ENCODE assay signal across 8 mouse cellular contexts in genomic region chr6:72345074-72345567, GRCm38 (mm10). TPM values are rescaled to one million over a fixed set of nuclear protein-coding genes. Genes with fewer than 3 reads are reported as not detected.
DNase-seq lines count a peak whose midpoint lies in the region; ATAC-seq and TF ChIP-seq lines count a peak whose summit lies in the region.

Gene Usp39, minus strand, starts transcription at chr6:72345184.

- peak; percentile 93 for TF ChIP-seq POLR2A in CH12.LX (IDR thresholded peaks at IDR 0.05; ENCODE audit: low read depth, low read length)

- H3K27ac ChIP-seq in CH12.LX (ENCODE audit: insufficient read depth, low read depth): peak within 1 kb of the TSS; percentile 16
- H3K27ac ChIP-seq in forebrain, embryonic 11.5 days (ENCODE audit: low read depth, low read length): peak within 1 kb of the TSS; percentile 42; the same call in 1 of the 2 replicates
- H3K27ac ChIP-seq in heart, embryonic 16.5 days (ENCODE audit: low read length): peak within 1 kb of the TSS; percentile 83
- peak within 1 kb of the TSS; percentile 93 for H3K27ac ChIP-seq in liver, embryonic 15.5 days (replicated peaks)
- H3K27ac ChIP-seq in neural tube, embryonic 12.5 days: no peak within 1 kb of the TSS

- WGBS in forebrain, embryonic 11.5 days: 1% methylated on average over 30 of the region's 30 CpGs
- WGBS in heart, embryonic 16.5 days: under 1% methylated on average over 30 of the region's 30 CpGs
- WGBS in liver, embryonic 15.5 days (ENCODE audit: insufficient replicate concordance): under 1% methylated on average over 30 of the region's 30 CpGs
- WGBS in neural tube, embryonic 12.5 days: under 1% methylated on average over 30 of the region's 30 CpGs

- H3K36me3 ChIP-seq in CH12.LX (replicated peaks in 1 of 2; ENCODE audit: control insufficient read depth in 1 of 2, insufficient read depth in 1 of 2, low read length in 1 of 2): peaks cover 22 to 44% of the 10 kb centered on the region in 2 experiments
- H3K36me3 ChIP-seq in forebrain, embryonic 11.5 days (ENCODE audit: control insufficient read depth, insufficient read depth, low read length): peaks cover 6% of the 10 kb centered on the region; the same call in 1 of the 2 replicates
- peaks cover 5% of the 10 kb centered on the region for H3K36me3 ChIP-seq in heart, embryonic 16.5 days (ENCODE audit: control insufficient read depth, insufficient read depth)
- peaks cover 44% of the 10 kb centered on the region for H3K36me3 ChIP-seq in liver, embryonic 15.5 days (replicated peaks)
- peaks cover 24% of the 10 kb centered on the region for H3K36me3 ChIP-seq in neural tube, embryonic 12.5 days

- peak within 1 kb of the TSS; percentile 93 for H3K9ac ChIP-seq in CH12.LX (ENCODE audit: insufficient read depth, low read depth)
- H3K9ac ChIP-seq in forebrain, embryonic 11.5 days (ENCODE audit: low read length): peak within 1 kb of the TSS; percentile 89
- H3K9ac ChIP-seq in heart, embryonic 16.5 days (ENCODE audit: low read length): peak within 1 kb of the TSS; percentile 94
- H3K9ac ChIP-seq in liver, embryonic 15.5 days: peak within 1 kb of the TSS; percentile 93
- H3K9ac ChIP-seq in neural tube, embryonic 12.5 days: peak within 1 kb of the TSS; percentile 89

- H3K4me3 ChIP-seq in CH12.LX (replicated peaks in 1 of 3; ENCODE audit: low read depth in 2 of 3, low read length in 2 of 3, poor library complexity in 1 of 3): peak within 1 kb of the TSS; percentile 88 to 93 (median 90)
- H3K4me3 ChIP-seq in forebrain, embryonic 11.5 days (ENCODE audit: low read depth, low read length): peak within 1 kb of the TSS; percentile 83
- peak within 1 kb of the TSS; percentile 94 for H3K4me3 ChIP-seq in heart, embryonic 16.5 days (ENCODE audit: low read length)
- peak within 1 kb of the TSS; percentile 93 for H3K4me3 ChIP-seq in liver, embryonic 15.5 days (replicated peaks)
- H3K4me3 ChIP-seq in neural tube, embryonic 12.5 days: peak within 1 kb of the TSS; percentile 80

- peaks cover 50% of the 10 kb centered on the region for H3K79me2 ChIP-seq in CH12.LX (replicated peaks; ENCODE audit: control insufficient read depth, extremely low read depth, insufficient read depth, poor library complexity, severe bottlenecking)

- peak; percentile 76 for ATAC-seq in forebrain, embryonic 11.5 days (replicated peaks; ENCODE audit: low FRiP score)
- peak; percentile 78 for ATAC-seq in heart, embryonic 16.5 days (replicated peaks; ENCODE audit: extremely low read depth, insufficient read depth, low FRiP score)
- peak; percentile 83 for ATAC-seq in liver, embryonic 15.5 days (ENCODE audit: insufficient read depth)
- peak; percentile 84 for ATAC-seq in neural tube, embryonic 12.5 days (ENCODE audit: low FRiP score, low read depth)

- no peak for TF ChIP-seq RAD21 in CH12.LX (IDR thresholded peaks at IDR 0.05; ENCODE audit: low read depth, low read length)

- peak within 1 kb of the TSS; percentile 91 for H3K4me2 ChIP-seq in CH12.LX (ENCODE audit: insufficient read depth, low read depth, poor library complexity, severe bottlenecking)
- peak within 1 kb of the TSS; percentile 89 for H3K4me2 ChIP-seq in forebrain, embryonic 11.5 days (ENCODE audit: low read depth, low read length, severe bottlenecking)
- peak within 1 kb of the TSS; percentile 93 for H3K4me2 ChIP-seq in heart, embryonic 16.5 days (ENCODE audit: low read depth, low read length)
- H3K4me2 ChIP-seq in liver, embryonic 15.5 days: peak within 1 kb of the TSS; percentile 94
- peak within 1 kb of the TSS; percentile 90 for H3K4me2 ChIP-seq in neural tube, embryonic 12.5 days (replicated peaks)

- in situ Hi-C loops in CH12.LX (cut with MboI; ENCODE audit: low pct_ligation_motif_present, low pct_unique_long_range_greater_than_20kb, low sequenced_read_pairs): no loop called here

- DNase-seq in CH12.LX (ENCODE audit: extremely low read depth): peak; percentile 92
- peak; percentile 96 for DNase-seq in c-Kit-positive CD71-positive TER-119-negative erythroid progenitor cells, embryonic 14.5 days (ENCODE audit: low read depth)
- DNase-seq in forebrain, embryonic 11.5 days (ENCODE audit: low spot score): peak; percentile 93
- peak; percentile 97 for DNase-seq in kidney, postnatal 36 days
- peak; percentile 97 for DNase-seq in telencephalon, adult 2 months (ENCODE audit: low read depth, low spot score)

- TF ChIP-seq CTCF in CH12.LX (conservative IDR thresholded peaks at IDR 0.05 in 1 of 2, IDR thresholded peaks at IDR 0.05 in 1 of 2; ENCODE audit: low read depth in 2 of 2, low read length in 2 of 2): no peak

- H3K9me3 ChIP-seq in CH12.LX (replicated peaks; ENCODE audit: low read length): no peaks in the 10 kb centered on the region
- H3K9me3 ChIP-seq in forebrain, embryonic 11.5 days (ENCODE audit: control insufficient read depth, low read length): no peaks in the 10 kb centered on the region
- no peaks in the 10 kb centered on the region for H3K9me3 ChIP-seq in heart, embryonic 16.5 days (replicated peaks; ENCODE audit: control insufficient read depth, low read length)
- no peaks in the 10 kb centered on the region for H3K9me3 ChIP-seq in liver, embryonic 15.5 days (replicated peaks)
- H3K9me3 ChIP-seq in neural tube, embryonic 12.5 days: no peaks in the 10 kb centered on the region

- dilution Hi-C loops in CH12.LX (cut with MboI; ENCODE audit: extremely low pct_ligation_motif_present, extremely low pct_unique_long_range_greater_than_20kb, low sequenced_read_pairs): no loop called here

- H3K4me1 ChIP-seq in CH12.LX (ENCODE audit: control insufficient read depth in 1 of 2, insufficient read depth in 2 of 2): peaks cover 13 to 62% of the 10 kb centered on the region in 2 experiments; a peak in 3 of 4 replicates
- H3K4me1 ChIP-seq in forebrain, embryonic 11.5 days (replicated peaks; ENCODE audit: control insufficient read depth, insufficient read depth, low read length): peaks cover 4% of the 10 kb centered on the region; the same call in 1 of the 2 replicates
- H3K4me1 ChIP-seq in heart, embryonic 16.5 days (ENCODE audit: control insufficient read depth, insufficient read depth, low read length): peaks cover 27% of the 10 kb centered on the region
- peaks cover 78% of the 10 kb centered on the region for H3K4me1 ChIP-seq in liver, embryonic 15.5 days (replicated peaks)
- H3K4me1 ChIP-seq in neural tube, embryonic 12.5 days: peaks cover 34% of the 10 kb centered on the region

- no peaks in the 10 kb centered on the region for H3K27me3 ChIP-seq in CH12.LX (replicated peaks)
- H3K27me3 ChIP-seq in forebrain, embryonic 11.5 days (ENCODE audit: control insufficient read depth, insufficient read depth, low read length): no peaks in the 10 kb centered on the region
- H3K27me3 ChIP-seq in heart, embryonic 16.5 days (ENCODE audit: control insufficient read depth, insufficient read depth, low read length): no peaks in the 10 kb centered on the region
- H3K27me3 ChIP-seq in liver, embryonic 15.5 days: no peaks in the 10 kb centered on the region
- H3K27me3 ChIP-seq in neural tube, embryonic 12.5 days (replicated peaks): no peaks in the 10 kb centered on the region

- TF ChIP-seq EP300 in CH12.LX (IDR thresholded peaks at IDR 0.05; ENCODE audit: low read length): no peak

TF ChIP-seq in CH12.LX, 34 proteins besides CTCF, POLR2A, EP300 and RAD21 (continues in another document):
- no peak for TF ChIP-seq PAX5 (IDR thresholded peaks at IDR 0.05; ENCODE audit: low read length)
- no peak for TF ChIP-seq ETS1 (conservative IDR thresholded peaks at IDR 0.05; ENCODE audit: low read depth, low read length)
- TF ChIP-seq KAT2A (IDR thresholded peaks at IDR 0.05; ENCODE audit: insufficient replicate concordance, low read length): peak; percentile 68; the same call in 1 of the 2 replicates
- TF ChIP-seq CHD2 (IDR thresholded peaks at IDR 0.05; ENCODE audit: low read length): no peak
- peak; percentile 52; the same call in 1 of the 2 replicates for TF ChIP-seq IRF4 (IDR thresholded peaks at IDR 0.05; ENCODE audit: low read depth, low read length)
- no peak for TF ChIP-seq JUN (IDR thresholded peaks at IDR 0.05; ENCODE audit: insufficient read depth, low read depth, low read length)
- peak; percentile 90 for TF ChIP-seq ELF1 (IDR thresholded peaks at IDR 0.05; ENCODE audit: low read depth, low read length)
- no peak for TF ChIP-seq ZNF384 (IDR thresholded peaks at IDR 0.05; ENCODE audit: low read depth, low read length)
- peak; percentile 83 for TF ChIP-seq HCFC1 (IDR thresholded peaks at IDR 0.05; ENCODE audit: low read depth, low read length)
- TF ChIP-seq E2F4 (IDR thresholded peaks at IDR 0.05; ENCODE audit: insufficient replicate concordance, low read depth, low read length): peak; percentile 71; the same call in 1 of the 2 replicates
- TF ChIP-seq POLR2AphosphoS2 (IDR thresholded peaks at IDR 0.05; ENCODE audit: low read depth, low read length): 0 out of 2 replicates have a peak, but pooled peaks have one; percentile 45
- no peak for TF ChIP-seq UBTF (IDR thresholded peaks at IDR 0.05; ENCODE audit: low read depth, low read length)
- TF ChIP-seq NRF1 (IDR thresholded peaks at IDR 0.05; ENCODE audit: low read depth, low read length): peak; percentile 80
- no peak for TF ChIP-seq SMC3 (IDR thresholded peaks at IDR 0.05; ENCODE audit: low read depth, low read length)
- peak; percentile 77; the same call in 1 of the 2 replicates for TF ChIP-seq MAX (IDR thresholded peaks at IDR 0.05; ENCODE audit: low read length)
- no peak for TF ChIP-seq RCOR1 (conservative IDR thresholded peaks at IDR 0.05; ENCODE audit: low read depth, low read length)
- TF ChIP-seq TBP (conservative IDR thresholded peaks at IDR 0.05; ENCODE audit: low read depth, low read length): peak; percentile 82
- TF ChIP-seq ZKSCAN1 (IDR thresholded peaks at IDR 0.05; ENCODE audit: borderline replicate concordance, low read depth, low read length): no peak
- peak; percentile 87 for TF ChIP-seq NELFE (IDR thresholded peaks at IDR 0.05; ENCODE audit: low read depth, low read length)
- TF ChIP-seq ZC3H11A (IDR thresholded peaks at IDR 0.05; ENCODE audit: low read depth, low read length): no peak
- TF ChIP-seq TCF12 (IDR thresholded peaks at IDR 0.05; ENCODE audit: low read depth, low read length): peak; percentile 64; the same call in 1 of the 2 replicates
- TF ChIP-seq MYC (IDR thresholded peaks at IDR 0.05; ENCODE audit: low read depth, low read length): peak; percentile 28; the same call in 1 of the 2 replicates
- TF ChIP-seq MAZ (IDR thresholded peaks at IDR 0.05; ENCODE audit: low read depth, low read length): no peak

RNA-seq across cellular contexts. Expression of gene Usp39, which starts in this region (rescaled TPM):
- total RNA-seq in CH12.LX (2012; rRNA removed) (74.5 and 90.9 TPM in 2 replicates), CH12.LX (2014; rRNA removed) (138 TPM in 2 replicates)
- polyA plus RNA-seq in CH12.LX (2012; ENCODE audit: insufficient read length, low read depth): 72.8 and 88.2 TPM in 2 replicates
- polyA plus RNA-seq in forebrain, embryonic 11.5 days (2014; fragmentation: Nextera tagmentation; extraction: Ambion mirVana): 109 and 113 TPM in 2 replicates
- 26.3 and 27.3 TPM in 2 replicates for polyA plus RNA-seq in heart, embryonic 16.5 days (2015; fragmentation: Nextera tagmentation; extraction: Ambion mirVana)
- 37.3 and 38.7 TPM in 2 replicates for polyA plus RNA-seq in liver, embryonic 15.5 days (2015; fragmentation: Nextera tagmentation; extraction: Ambion mirVana)
- 63.7 and 64.9 TPM in 2 replicates for polyA plus RNA-seq in neural tube, embryonic 12.5 days (2016; fragmentation: Nextera tagmentation; extraction: Ambion mirVana)
